Mouse (Mus musculus): ENCODE measurements around the gene Tubb4b. TPM values are rescaled to one million over a fixed set of nuclear protein-coding genes. Genes with fewer than 3 reads are reported as not detected.

Gene Tubb4b
- total RNA-seq, 2 experiments from 2014 or later: 415 to 455 TPM

- DNase-seq (ENCODE audit: low spot score in 2 of 2): no peak
Measured at GRCm38 (mm10) chr2:25225811-25226379, 1.4 kb upstream of the Tubb4b start.

GRCm38 (mm10) chr2:25224766-25225752 is 557 bp upstream of the Tubb4b start:
- DNase-seq (ENCODE audit: low spot score in 2 of 2): peak; percentile 98 to 100

- no peak for DNase-seq (ENCODE audit: low spot score in 2 of 2)
Measured at GRCm38 (mm10) chr2:25223681-25224491, 616 bp downstream of the Tubb4b start.

- DNase-seq (ENCODE audit: low spot score in 2 of 2): no peak
Measured at GRCm38 (mm10) chr2:25221331-25221772, 3.1 kb downstream of the Tubb4b start.

GRCm38 (mm10) chr2:25218445-25218844 is 6.1 kb downstream of the Tubb4b start, which contains the start of gene Fam166a:
Gene Fam166a (plus strand): TSS chr2:25218745.
- DNase-seq (ENCODE audit: low spot score in 2 of 2): no peak

- DNase-seq (ENCODE audit: low spot score in 2 of 2): no peak
Measured at GRCm38 (mm10) chr2:25217666-25218065, 6.8 kb downstream of the Tubb4b start.

- DNase-seq (ENCODE audit: low spot score in 2 of 2): no peak
Measured at GRCm38 (mm10) chr2:25214444-25214843, 10.1 kb downstream of the Tubb4b start, which contains the start of gene Stpg3. Gene Stpg3 (minus strand): TSS chr2:25214637.

GRCm38 (mm10) chr2:25213266-25213865 is 11.1 kb downstream of the Tubb4b start:
- DNase-seq (ENCODE audit: low spot score in 2 of 2): no peak

- peak; percentile 81 to 84 for DNase-seq (ENCODE audit: low spot score in 2 of 2)
Measured at GRCm38 (mm10) chr2:25211121-25211670, 13.3 kb downstream of the Tubb4b start, which contains the start of gene Nelfb. Gene Nelfb (minus strand): TSS chr2:25211489.

- no peak for DNase-seq (ENCODE audit: low spot score in 2 of 2)
Measured at GRCm38 (mm10) chr2:25210686-25211085, 13.8 kb downstream of the Tubb4b start.

- no peak for DNase-seq (ENCODE audit: low spot score in 2 of 2)
Measured at GRCm38 (mm10) chr2:25207593-25207992, 16.9 kb downstream of the Tubb4b start.

- DNase-seq (ENCODE audit: low spot score in 2 of 2): no peak
Measured at GRCm38 (mm10) chr2:25203631-25204214, 20.8 kb downstream of the Tubb4b start.

- DNase-seq (ENCODE audit: low spot score in 2 of 2): no peak
Measured at GRCm38 (mm10) chr2:25200631-25201030, 23.9 kb downstream of the Tubb4b start.

- no peak for DNase-seq (ENCODE audit: low spot score in 2 of 2)
Measured at GRCm38 (mm10) chr2:25197946-25198345, 26.6 kb downstream of the Tubb4b start.

- DNase-seq (ENCODE audit: low spot score in 2 of 2): no peak
Measured at GRCm38 (mm10) chr2:25197191-25197590, 27.3 kb downstream of the Tubb4b start.

- no peak for DNase-seq (ENCODE audit: low spot score in 2 of 2)
Measured at GRCm38 (mm10) chr2:25196172-25196954, 28.1 kb downstream of the Tubb4b start, which contains the start of gene Tor4a. Gene Tor4a (minus strand): TSS chr2:25196886.

GRCm38 (mm10) chr2:25195211-25196156 is 29.0 kb downstream of the Tubb4b start:
- no peak for DNase-seq (ENCODE audit: low spot score in 2 of 2)

Data from layer of hippocampus, postnatal 14 days (tissue).